9 mouse cellular contexts compared by ENCODE assay signal in the genomic region with DNA sequence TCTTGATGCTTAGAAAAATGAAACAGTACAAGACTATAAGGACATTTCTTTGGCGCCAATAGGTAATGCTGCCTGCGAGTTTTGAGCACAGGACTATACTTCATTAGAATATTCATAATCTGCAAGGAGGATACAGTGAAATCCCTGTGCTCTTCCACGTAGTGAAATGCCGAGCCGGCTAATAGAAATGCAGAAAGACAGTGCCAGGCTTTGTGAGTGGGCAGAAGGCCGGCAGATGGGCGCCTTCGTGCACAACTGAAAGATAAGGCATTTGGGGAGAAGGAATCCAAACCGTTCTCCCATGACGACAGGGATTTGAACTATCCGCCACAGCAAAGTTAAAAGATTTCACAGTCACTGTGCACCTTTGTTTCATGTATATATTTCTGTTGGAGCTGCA.
DNase-seq lines count a peak whose midpoint lies in the region; ATAC-seq and TF ChIP-seq lines count a peak whose summit lies in the region.
"Had no signal": no experiment of that assay in that cellular context is flagged by ENCODE, and none has a peak within 500 bp of the region (broad histone marks: within the 10 kb centered on the region; RNA-seq: fewer than 3 reads in every experiment).

No protein-coding gene starts in this region.

- H3K36me3 ChIP-seq in midbrain, postnatal 0 days (ENCODE audit: insufficient read depth, low read length): 0 out of 2 replicates have a peak, but pooled peaks cover 3% of the 10 kb centered on the region

- ATAC-seq in frontal cortex, adult (ENCODE audit: low TSS enrichment): peak; percentile 82
- no peak for ATAC-seq in midbrain, postnatal 0 days (ENCODE audit: low FRiP score)

- H3K27me3 ChIP-seq in midbrain, postnatal 0 days (ENCODE audit: insufficient read depth, low read length): no peaks in the 10 kb centered on the region

- no peak for DNase-seq in frontal cortex, postnatal 25 days (ENCODE audit: low spot score in 2 of 2)
- DNase-seq in cerebellum, adult 18-20 months: peak; percentile 37 to 49
- DNase-seq in layer of hippocampus, adult 2 months (ENCODE audit: low spot score in 2 of 2): peak; percentile 65 to 87
- DNase-seq in midbrain, postnatal 0 days (ENCODE audit: low spot score): peak; percentile 41
- DNase-seq in gastrocnemius, adult 8-10 months (ENCODE audit: low spot score in 2 of 2): no peak
- DNase-seq in thymus, postnatal 36 days: no peak
- DNase-seq in heart, postnatal 14 days: no peak
- DNase-seq: gastrocnemius, postnatal 25 days had no signal

- no peaks in the 10 kb centered on the region for H3K9me3 ChIP-seq in midbrain, postnatal 0 days (ENCODE audit: low read length)

- WGBS in midbrain, postnatal 0 days: 37% methylated on average over 11 of the region's 11 CpGs

- no peak for TF ChIP-seq CTCF in layer of hippocampus, adult 2 months (conservative IDR thresholded peaks at IDR 0.05)
- no peak for TF ChIP-seq CTCF in midbrain, postnatal 0 days (IDR thresholded peaks at IDR 0.05)

- H3K27ac ChIP-seq in layer of hippocampus, adult 2 months: peak overlapping the region; percentile 76
- 0 out of 2 replicates have a peak overlapping the region, but pooled peaks have one; percentile 38 for H3K27ac ChIP-seq in midbrain, postnatal 0 days (ENCODE audit: low read depth, low read length)

- peak overlapping the region; percentile 26; the same call in 1 of the 2 replicates for H3K4me2 ChIP-seq in midbrain, postnatal 0 days (ENCODE audit: low read depth, low read length, poor library complexity, severe bottlenecking)

- H3K4me3 ChIP-seq in layer of hippocampus, adult 2 months: no peak overlapping the region
- no peak overlapping the region for H3K4me3 ChIP-seq in midbrain, postnatal 0 days (ENCODE audit: low read depth, low read length)

- intact Hi-C loops in heart, postnatal 14 days (cut with DNase I): no loop called here

- H3K4me1 ChIP-seq in midbrain, postnatal 0 days (ENCODE audit: insufficient read depth, low read length): 0 out of 2 replicates have a peak, but pooled peaks cover 3% of the 10 kb centered on the region

- no peak overlapping the region for H3K9ac ChIP-seq in midbrain, postnatal 0 days (replicated peaks; ENCODE audit: low read length, poor library complexity, severe bottlenecking)

Comparison
In these comparisons a context has a peak if more than half of its experiments do, and no peak if none do; other contexts are left out.
1. DNase-seq: peak in cerebellum, adult 18-20 months (2 of 2), layer of hippocampus, adult 2 months (2 of 2) and midbrain, postnatal 0 days (single experiment); none in frontal cortex, postnatal 25 days (0 of 2), gastrocnemius, adult 8-10 months (0 of 2), thymus, postnatal 36 days (0 of 2) and heart, postnatal 14 days (0 of 2).